Mouse (Mus musculus): ENCODE measurements at regions not wholly inside any gene's neighbourhood (a gene's known extent, or its start where the extent isn't known, plus 50 kb on each side); places are given as distances from the start of the nearest gene placed in this dataset.

- TF ChIP-seq POLR2A (IDR thresholded peaks at IDR 0.05; ENCODE audit: borderline replicate concordance, low read depth, low read length) (no peak), CTCF (IDR thresholded peaks at IDR 0.05; ENCODE audit: low read depth, low read length) (no peak)
Observed at GRCm38 (mm10) chrX:19168546-19168945, 312.6 kb downstream of the Tex13c3 start.

All from bone marrow macrophage, adult 2 months (primary cell).